Mouse (Mus musculus): ENCODE data around the gene 6030458C11Rik. TPM values are rescaled to one million over a fixed set of nuclear protein-coding genes. Genes with fewer than 3 reads are reported as not detected.

The 6030458C11Rik gene
- total RNA-seq, 2 experiments from 2014 or later, result 26.4 to 26.9 TPM

DNA sequence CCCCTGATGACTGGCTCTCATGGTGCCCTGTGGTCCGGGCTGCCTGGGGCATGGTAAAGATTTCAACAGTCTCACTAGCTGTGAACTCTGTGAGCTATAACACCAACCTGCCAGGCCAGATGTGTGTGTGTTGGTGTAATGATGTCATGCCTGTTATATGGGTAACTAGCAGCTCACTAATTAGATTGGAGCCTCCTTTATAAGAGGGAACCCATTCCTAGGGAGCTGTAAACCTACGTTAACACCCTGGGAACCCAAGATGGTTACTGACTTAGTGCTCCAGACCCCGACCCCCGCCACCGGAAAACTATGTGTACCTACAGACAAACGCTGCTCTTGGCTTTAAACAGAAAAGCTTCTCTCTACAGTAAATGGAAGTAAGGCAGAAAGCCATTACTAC is 43.2 kb downstream of the 6030458C11Rik start:
- Histone ChIP-seq H3K4me3 (no peak overlapping the region), H3K27ac (no peak overlapping the region)
- TF ChIP-seq CTCF (IDR thresholded peaks at IDR 0.05), result no peak
- intact Hi-C loops (cut with DNase I), result no loop called here
- no peak for DNase-seq (ENCODE audit: extremely low spot score in 1 of 2, low spot score in 2 of 2)

DNA sequence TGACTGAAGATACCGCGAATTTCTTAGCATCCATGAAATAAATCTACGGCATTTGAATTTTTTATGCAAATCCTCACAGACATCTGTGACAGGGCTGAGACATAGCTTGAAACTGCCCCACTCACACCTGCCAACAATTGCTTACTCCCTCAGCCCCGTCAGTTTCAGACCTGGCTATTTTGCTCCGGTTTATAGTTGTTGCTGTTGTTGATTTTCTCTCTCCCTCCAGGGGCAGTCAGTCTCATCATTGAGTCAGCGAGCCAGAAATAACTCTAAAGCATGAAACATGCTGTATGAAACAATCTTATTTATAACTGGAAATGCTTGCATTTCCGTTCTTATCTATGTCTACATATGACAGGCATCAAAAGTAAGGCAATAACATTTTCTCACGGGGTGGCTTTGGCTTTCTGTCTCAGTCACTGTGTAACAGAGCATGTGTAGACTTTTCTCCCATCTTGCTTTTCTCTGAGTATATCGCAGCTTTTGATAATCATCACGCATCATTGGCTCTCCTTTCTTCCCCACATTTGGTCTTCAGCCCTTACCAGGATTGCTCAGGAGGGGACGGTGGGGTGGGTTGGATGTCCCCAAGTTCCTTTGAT is 50.2 kb downstream of the 6030458C11Rik start:
- no peak; the same call in 1 of the 2 replicates for TF ChIP-seq CTCF (IDR thresholded peaks at IDR 0.05)
- Histone ChIP-seq H3K27ac (no peak overlapping the region), H3K4me3 (no peak overlapping the region)
- DNase-seq (ENCODE audit: extremely low spot score in 1 of 2, low spot score in 2 of 2), result no peak
- intact Hi-C loops (cut with DNase I), result no loop called here

DNA sequence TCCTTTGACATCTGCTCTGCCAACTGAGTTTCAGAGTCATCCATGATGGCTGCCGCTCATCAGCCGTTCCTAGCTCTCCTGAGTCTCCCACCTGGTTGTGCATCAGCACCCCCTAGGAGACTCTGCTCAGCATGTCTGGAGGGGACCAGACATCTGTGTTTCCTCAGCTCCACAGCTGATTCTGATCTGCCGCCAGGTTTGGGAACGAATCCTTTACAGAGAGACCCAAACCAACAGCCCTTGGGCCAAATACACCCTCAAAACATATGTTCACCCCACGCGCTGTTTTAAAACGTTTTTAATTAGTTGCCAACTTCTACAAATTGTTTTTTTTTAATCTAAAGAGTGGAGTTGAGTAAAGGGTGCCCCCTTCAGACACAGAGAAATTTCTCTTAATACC is 53.5 kb downstream of the 6030458C11Rik start:
- peak; percentile 27 for TF ChIP-seq CTCF (IDR thresholded peaks at IDR 0.05)
- intact Hi-C loops (cut with DNase I), result loop anchor here (2.0 kb wide), 1 partner anchor 30 kb away; no protein-coding TSS in a partner anchor
- peak; percentile 14 to 39 for DNase-seq (ENCODE audit: extremely low spot score in 1 of 2, low spot score in 2 of 2)
- Histone ChIP-seq H3K4me3 (no peak overlapping the region), H3K27ac (no peak overlapping the region)

DNA sequence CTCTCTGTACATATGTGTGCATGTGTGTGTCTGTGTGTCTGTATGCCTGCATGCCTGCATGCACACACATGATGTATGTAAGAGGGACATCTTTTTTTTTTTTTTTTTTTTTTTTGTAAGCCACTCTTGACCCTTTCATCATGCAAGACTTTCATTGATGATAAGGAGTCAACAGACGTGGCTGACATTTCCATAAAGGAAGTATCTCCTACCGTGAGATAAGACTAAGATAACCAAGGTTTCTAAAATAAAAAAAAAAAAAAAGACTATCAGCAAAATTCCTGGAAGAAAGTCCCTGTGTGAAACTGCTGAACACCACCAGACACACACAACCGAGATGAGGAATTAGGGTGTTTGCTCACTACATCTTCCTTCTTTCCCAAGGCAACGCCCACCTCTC is 57.6 kb downstream of the 6030458C11Rik start:
- no peak for DNase-seq (ENCODE audit: extremely low spot score in 1 of 2, low spot score in 2 of 2)
- Histone ChIP-seq H3K4me3 (no peak overlapping the region), H3K27ac (no peak overlapping the region)
- no peak for TF ChIP-seq CTCF (IDR thresholded peaks at IDR 0.05)
- intact Hi-C loops (cut with DNase I), result no loop called here

DNA sequence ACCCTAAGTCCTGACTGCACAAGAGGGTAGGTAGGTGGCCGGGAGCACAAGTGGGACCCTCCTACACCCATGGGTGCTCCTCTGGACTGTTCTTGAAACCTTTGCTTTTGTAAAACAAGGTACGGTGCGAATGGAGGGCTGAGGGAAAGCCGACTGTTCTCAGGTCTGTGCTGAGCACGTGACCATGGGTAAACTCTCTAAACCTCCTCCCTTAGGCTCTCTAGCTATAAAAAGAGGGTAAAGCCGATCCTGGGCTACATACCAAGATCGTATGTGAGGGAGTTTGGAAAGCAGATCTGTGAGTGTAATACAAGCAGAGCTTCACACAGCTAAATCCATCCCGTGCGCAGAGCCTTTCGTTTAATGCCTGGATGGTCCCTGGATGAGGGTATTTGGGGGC is 61.3 kb downstream of the 6030458C11Rik start:
- intact Hi-C loops (cut with DNase I), result no loop called here
- H3K27ac ChIP-seq, result no peak overlapping the region
- no peak for TF ChIP-seq CTCF (IDR thresholded peaks at IDR 0.05)
- no peak for DNase-seq (ENCODE audit: extremely low spot score in 1 of 2, low spot score in 2 of 2)
- H3K4me3 ChIP-seq, result no peak overlapping the region

DNA sequence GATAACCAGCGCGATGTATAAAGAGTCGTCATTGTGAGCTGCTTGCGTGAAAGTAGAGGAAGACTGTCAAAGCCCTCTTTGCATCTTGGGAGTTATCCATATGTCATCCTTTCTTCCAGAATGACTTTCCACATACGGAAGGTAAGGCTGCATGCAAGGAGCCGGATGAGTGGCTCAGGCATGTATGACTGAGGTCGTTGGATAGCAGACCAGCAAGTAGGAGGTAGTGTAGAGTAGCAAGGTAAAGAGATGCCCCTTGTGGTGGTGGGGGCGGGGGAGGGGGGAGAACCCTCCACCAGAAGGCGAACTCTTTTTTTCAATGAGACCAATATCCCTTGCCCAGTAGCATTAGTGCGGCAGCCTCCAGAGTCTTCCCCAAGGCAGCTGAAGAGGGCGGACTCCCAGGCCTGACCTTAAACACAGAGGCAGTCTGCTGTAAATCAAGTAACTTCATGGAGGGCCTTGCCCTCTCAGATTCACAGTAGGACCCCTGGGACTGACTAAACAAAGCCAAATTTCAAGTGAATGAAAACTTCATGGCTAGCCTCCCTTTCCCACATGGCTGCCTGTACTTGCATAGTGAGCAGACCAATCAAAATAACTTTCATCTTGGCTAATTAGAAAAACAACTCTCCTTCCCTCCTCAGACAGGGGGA is 62.1 kb downstream of the 6030458C11Rik start:
- no peak for DNase-seq (ENCODE audit: extremely low spot score in 1 of 2, low spot score in 2 of 2)
- Histone ChIP-seq H3K4me3 (no peak overlapping the region), H3K27ac (no peak overlapping the region)
- TF ChIP-seq CTCF (IDR thresholded peaks at IDR 0.05), result no peak
- intact Hi-C loops (cut with DNase I), result no loop called here

DNA sequence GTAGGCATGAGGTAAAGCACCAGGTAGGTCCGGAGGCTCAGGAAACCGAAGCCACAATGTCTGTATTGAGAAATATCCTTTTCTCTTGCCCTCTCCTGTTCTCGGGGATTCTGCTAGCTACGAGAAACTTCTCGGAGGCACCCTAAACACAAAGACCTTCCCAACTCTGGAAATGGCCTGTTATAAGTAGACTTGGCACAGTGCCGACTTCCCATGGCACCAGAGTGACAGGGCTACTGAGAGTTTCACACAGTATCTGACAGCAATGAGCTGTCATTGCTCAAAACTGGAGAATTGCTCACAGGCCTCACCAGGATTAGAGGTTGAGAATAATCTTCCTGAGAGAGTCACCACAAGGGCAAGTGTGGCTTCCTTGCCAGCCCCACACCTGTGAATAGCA is 63.7 kb downstream of the 6030458C11Rik start:
- Histone ChIP-seq H3K27ac (no peak overlapping the region), H3K4me3 (no peak overlapping the region)
- no peak for TF ChIP-seq CTCF (IDR thresholded peaks at IDR 0.05)
- DNase-seq (ENCODE audit: extremely low spot score in 1 of 2, low spot score in 2 of 2), result no peak
- intact Hi-C loops (cut with DNase I), result no loop called here

DNA sequence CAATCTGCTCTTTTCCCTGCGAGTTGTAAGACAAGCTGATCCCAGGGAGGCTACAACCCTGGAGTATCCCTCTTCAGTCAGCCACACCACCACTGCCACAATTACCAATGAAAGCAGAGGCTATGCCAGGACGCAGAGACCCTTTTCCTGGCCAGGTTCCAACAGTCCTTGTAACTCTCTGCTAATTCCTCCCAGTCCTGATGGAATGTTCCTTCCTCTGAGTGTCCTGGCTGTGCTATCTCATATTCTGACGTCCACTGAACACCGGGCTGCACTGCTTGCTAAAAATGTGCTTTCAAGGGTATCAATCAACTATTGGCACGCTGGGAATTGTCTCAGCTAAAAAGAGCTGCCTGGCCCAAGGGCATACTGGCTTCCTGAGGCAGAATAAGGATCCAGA is 66.0 kb downstream of the 6030458C11Rik start:
- intact Hi-C loops (cut with DNase I), result no loop called here
- Histone ChIP-seq H3K4me3 (no peak overlapping the region), H3K27ac (no peak overlapping the region)
- DNase-seq (ENCODE audit: extremely low spot score in 1 of 2, low spot score in 2 of 2), result no peak
- no peak for TF ChIP-seq CTCF (IDR thresholded peaks at IDR 0.05)

Small RNAs within 50 kb of the gene (microRNA-seq; reads per million reads assigned to microRNA genes)
- 0 reads per million in 2 experiments for gene Gm47288

Other genes starting within 250 kb of the 6030458C11Rik start
- 10 to 100 TPM; 86.1 to 93.1 TPM for gene Pdzd2, start 84.7 kb downstream of the 6030458C11Rik start, total RNA-seq (2021)
- 10 to 100 TPM; 90.7 to 91.1 TPM for gene Drosha, start 166 bp upstream of the 6030458C11Rik start, total RNA-seq (2021)